Mouse (Mus musculus): Measurements from ENCODE around the gene Pakap. TPM values are rescaled to one million over a fixed set of nuclear protein-coding genes. Genes with fewer than 3 reads are reported as not detected.

Gene Pakap
- polyA plus RNA-seq, 1 experiment from 2014 or later: 21.1 TPM

DNA sequence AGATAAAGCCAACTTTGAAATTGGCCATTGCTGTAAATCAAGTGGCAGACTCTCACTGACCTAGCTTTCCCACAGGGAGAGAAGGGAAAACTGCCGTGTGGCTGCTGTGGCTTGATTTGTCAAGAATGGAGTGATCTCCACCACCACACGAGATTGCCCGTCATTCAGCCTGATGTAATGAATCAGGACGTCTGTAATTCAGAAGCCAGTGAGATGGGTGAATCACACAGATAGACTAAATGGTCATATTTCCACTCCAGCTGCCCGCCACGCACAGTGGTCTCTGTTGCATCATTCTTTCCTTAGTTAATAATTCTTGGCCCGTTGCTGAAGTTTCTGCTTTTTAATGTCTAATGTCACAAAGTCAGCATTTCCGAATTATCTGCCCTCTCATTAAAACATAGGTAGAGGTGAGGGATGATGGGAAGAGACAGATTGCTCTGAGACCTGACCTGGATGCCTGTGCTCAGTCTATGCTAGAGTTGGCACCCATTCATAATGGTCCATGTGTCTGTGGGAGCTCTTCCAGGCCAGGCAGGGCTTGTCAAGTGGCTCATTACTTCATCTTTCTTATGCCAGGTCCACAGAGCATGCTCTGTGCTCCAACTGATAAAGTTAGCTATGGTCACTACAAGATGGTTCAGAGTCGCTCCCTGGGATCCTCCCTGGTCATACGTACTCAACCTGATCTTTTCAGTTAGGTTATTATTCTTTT, 34.1 kb downstream of the Pakap start:
- Histone ChIP-seq H3K4me1 (replicated peaks; ENCODE audit: control insufficient read depth, insufficient read depth, low read length) (no peaks in the 10 kb centered on the region), H3K27me3 (ENCODE audit: control insufficient read depth, insufficient read depth, low read length) (no peaks in the 10 kb centered on the region), H3K4me2 (ENCODE audit: low read depth, low read length, severe bottlenecking) (no peak overlapping the region), H3K9me3 (ENCODE audit: control insufficient read depth, low read length) (no peaks in the 10 kb centered on the region), H3K27ac (ENCODE audit: low read depth, low read length) (no peak overlapping the region), H3K36me3 (ENCODE audit: control insufficient read depth, insufficient read depth, low read length) (no peaks in the 10 kb centered on the region), H3K9ac (ENCODE audit: low read length) (no peak overlapping the region), H3K4me3 (ENCODE audit: low read depth, low read length) (no peak overlapping the region)
- ATAC-seq (replicated peaks; ENCODE audit: low FRiP score) (no peak), DNase-seq (ENCODE audit: low spot score) (no peak)
- 90% methylated on average over 10 of the region's 10 CpGs for WGBS

DNA sequence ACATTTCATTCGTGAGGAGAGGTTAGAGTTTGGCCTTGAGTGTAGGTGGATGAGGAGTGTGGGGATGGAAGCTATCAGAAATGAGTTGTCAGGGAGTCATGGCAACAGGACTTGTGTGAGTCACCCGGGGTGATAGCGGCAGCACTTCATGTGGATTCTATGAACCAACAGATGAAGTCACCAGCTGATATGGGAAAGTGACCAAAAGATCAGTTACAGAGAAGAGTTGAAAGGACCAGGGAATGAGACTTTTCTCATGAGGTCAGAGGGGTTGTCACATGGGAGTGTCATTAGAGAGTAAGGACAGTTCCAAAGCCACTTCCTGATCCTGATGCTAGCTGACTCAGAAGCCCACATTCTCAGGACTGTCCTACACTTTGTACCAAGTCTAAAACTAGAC, 38.3 kb downstream of the Pakap start:
- H3K9ac ChIP-seq (ENCODE audit: low read length): no peak overlapping the region
- H3K4me3 ChIP-seq (ENCODE audit: low read depth, low read length): no peak overlapping the region
- no peaks in the 10 kb centered on the region for H3K4me1 ChIP-seq (replicated peaks; ENCODE audit: control insufficient read depth, insufficient read depth, low read length)
- H3K36me3 ChIP-seq (ENCODE audit: control insufficient read depth, insufficient read depth, low read length): no peaks in the 10 kb centered on the region
- DNase-seq (ENCODE audit: low spot score) (no peak), ATAC-seq (replicated peaks; ENCODE audit: low FRiP score) (no peak)
- H3K4me2 ChIP-seq (ENCODE audit: low read depth, low read length, severe bottlenecking): no peak overlapping the region
- no peak overlapping the region for H3K27ac ChIP-seq (ENCODE audit: low read depth, low read length)
- no peaks in the 10 kb centered on the region for H3K9me3 ChIP-seq (ENCODE audit: control insufficient read depth, low read length)
- WGBS: 86% methylated on average over 3 of the region's 3 CpGs
- no peaks in the 10 kb centered on the region for H3K27me3 ChIP-seq (ENCODE audit: control insufficient read depth, insufficient read depth, low read length)

DNA sequence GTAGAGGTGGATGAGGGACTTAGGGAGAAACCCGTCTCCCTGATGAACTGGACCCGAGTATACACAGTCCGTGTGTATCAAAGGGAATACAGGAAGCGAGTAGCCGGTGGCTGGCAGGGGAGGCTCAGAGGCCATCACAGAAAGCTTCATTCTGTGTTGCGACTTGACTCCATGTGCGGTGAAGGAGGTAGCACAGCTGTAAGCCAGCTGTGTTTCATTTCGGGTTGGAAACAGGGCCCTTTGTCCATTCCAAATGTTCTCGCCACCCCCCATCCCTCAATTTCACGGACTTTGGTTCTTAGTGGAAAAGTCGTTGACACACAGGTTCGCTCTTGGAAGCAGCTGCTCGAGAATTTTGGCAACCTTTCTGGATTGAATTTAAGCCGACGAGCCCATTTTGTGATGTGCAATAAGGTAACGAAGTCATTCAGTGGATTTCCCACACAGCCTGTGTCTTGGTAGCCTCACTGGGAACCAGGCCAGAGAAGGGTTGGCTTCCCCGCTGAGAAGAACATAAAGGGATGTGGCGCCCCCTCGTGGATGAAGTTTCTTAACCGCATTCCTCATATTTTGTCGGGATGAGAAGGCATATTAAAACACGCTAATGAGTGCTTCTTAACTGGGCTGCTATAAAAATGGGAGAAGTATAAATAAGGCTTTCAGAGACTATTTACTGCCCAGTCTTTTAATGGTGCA, 39.4 kb downstream of the Pakap start:
- Histone ChIP-seq H3K4me1 (replicated peaks; ENCODE audit: control insufficient read depth, insufficient read depth, low read length) (0 out of 2 replicates have a peak, but pooled peaks cover 2% of the 10 kb centered on the region), H3K36me3 (ENCODE audit: control insufficient read depth, insufficient read depth, low read length) (no peaks in the 10 kb centered on the region), H3K9ac (ENCODE audit: low read length) (no peak overlapping the region), H3K4me2 (ENCODE audit: low read depth, low read length, severe bottlenecking) (no peak overlapping the region), H3K9me3 (ENCODE audit: control insufficient read depth, low read length) (no peaks in the 10 kb centered on the region), H3K27ac (ENCODE audit: low read depth, low read length) (no peak overlapping the region), H3K4me3 (ENCODE audit: low read depth, low read length) (no peak overlapping the region), H3K27me3 (ENCODE audit: control insufficient read depth, insufficient read depth, low read length) (no peaks in the 10 kb centered on the region)
- ATAC-seq (replicated peaks; ENCODE audit: low FRiP score): 0 out of 2 replicates have a peak, but pooled peaks have one; percentile 30
- 49% methylated on average over 22 of the region's 22 CpGs for WGBS
- DNase-seq (ENCODE audit: low spot score): peak; percentile 90

DNA sequence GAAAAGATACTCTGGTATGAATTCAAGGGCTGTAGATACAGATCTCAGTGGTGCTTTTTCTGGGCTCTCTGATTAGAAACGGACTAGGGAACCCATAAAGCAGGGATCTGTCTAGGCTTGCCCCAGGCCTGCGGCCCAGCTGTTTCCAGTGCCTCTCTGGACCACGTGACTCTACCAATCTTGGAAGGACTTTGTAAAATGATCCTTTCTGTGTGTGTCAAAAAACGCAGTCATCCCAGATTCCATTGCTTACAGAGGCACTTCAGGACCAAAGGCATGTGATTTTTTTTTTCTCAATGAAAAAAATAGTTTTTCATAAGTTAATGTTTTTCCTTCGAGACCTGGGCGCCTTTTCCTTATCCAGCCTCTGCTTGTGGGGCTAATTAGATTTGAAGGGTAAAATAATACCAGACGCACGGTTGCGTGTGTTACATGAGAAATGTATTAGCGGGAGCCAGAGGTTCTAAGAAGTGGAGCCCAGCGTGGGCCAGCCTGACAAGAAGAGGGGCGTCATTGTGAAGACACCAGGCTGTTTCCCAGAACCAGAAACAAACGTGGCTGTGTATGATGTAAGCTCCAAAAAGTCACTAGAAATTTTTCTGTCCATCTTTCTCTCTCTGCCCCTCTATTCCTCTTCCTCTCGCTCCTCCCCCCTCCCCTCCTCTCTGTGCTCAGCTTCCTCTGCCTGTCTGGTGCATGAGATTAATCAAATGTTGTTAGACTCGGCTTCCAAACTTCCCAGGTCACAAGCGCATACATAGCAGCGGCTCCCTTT, 43.5 kb downstream of the Pakap start:
- no peak overlapping the region for H3K9ac ChIP-seq (ENCODE audit: low read length)
- no peak for DNase-seq (ENCODE audit: low spot score)
- no peak overlapping the region for H3K4me2 ChIP-seq (ENCODE audit: low read depth, low read length, severe bottlenecking)
- H3K4me1 ChIP-seq (replicated peaks; ENCODE audit: control insufficient read depth, insufficient read depth, low read length): 0 out of 2 replicates have a peak, but pooled peaks cover 2% of the 10 kb centered on the region
- H3K27ac ChIP-seq (ENCODE audit: low read depth, low read length): 0 out of 2 replicates have a peak overlapping the region, but pooled peaks have one; percentile 2
- WGBS: 60% methylated on average over 17 of the region's 17 CpGs
- H3K4me3 ChIP-seq (ENCODE audit: low read depth, low read length): no peak overlapping the region
- H3K9me3 ChIP-seq (ENCODE audit: control insufficient read depth, low read length): no peaks in the 10 kb centered on the region
- no peaks in the 10 kb centered on the region for H3K27me3 ChIP-seq (ENCODE audit: control insufficient read depth, insufficient read depth, low read length)
- no peak for ATAC-seq (replicated peaks; ENCODE audit: low FRiP score)
- no peaks in the 10 kb centered on the region for H3K36me3 ChIP-seq (ENCODE audit: control insufficient read depth, insufficient read depth, low read length)

DNA sequence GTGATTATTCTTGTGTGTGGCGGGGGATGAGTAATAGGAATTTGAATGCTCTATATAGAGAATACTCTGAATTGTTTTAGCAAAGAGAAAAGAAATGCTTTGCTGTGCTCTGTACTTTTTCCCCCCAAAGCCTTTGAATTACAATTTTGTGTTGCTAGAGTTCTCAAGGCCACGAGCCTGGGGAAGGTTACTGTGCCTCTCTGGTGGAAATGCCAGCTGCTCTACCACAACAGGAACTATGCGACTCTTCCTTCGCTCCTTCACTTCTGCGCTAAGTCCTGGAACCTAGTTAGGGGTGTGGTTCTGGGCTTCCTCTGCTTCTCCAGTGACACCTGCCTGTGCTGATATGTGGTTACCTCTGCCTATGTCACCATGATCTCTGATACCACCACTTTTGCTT, 44.7 kb downstream of the Pakap start:
- Histone ChIP-seq H3K4me3 (ENCODE audit: low read depth, low read length) (no peak overlapping the region), H3K9ac (ENCODE audit: low read length) (no peak overlapping the region), H3K4me1 (replicated peaks; ENCODE audit: control insufficient read depth, insufficient read depth, low read length) (0 out of 2 replicates have a peak, but pooled peaks cover 2% of the 10 kb centered on the region), H3K27me3 (ENCODE audit: control insufficient read depth, insufficient read depth, low read length) (no peaks in the 10 kb centered on the region), H3K4me2 (ENCODE audit: low read depth, low read length, severe bottlenecking) (no peak overlapping the region), H3K9me3 (ENCODE audit: control insufficient read depth, low read length) (no peaks in the 10 kb centered on the region), H3K27ac (ENCODE audit: low read depth, low read length) (no peak overlapping the region), H3K36me3 (ENCODE audit: control insufficient read depth, insufficient read depth, low read length) (no peaks in the 10 kb centered on the region)
- DNase-seq (ENCODE audit: low spot score): no peak
- no peak for ATAC-seq (replicated peaks; ENCODE audit: low FRiP score)
- WGBS: 92% methylated on average over 5 of the region's 5 CpGs

- DNase-seq (ENCODE audit: low spot score) (no peak), ATAC-seq (replicated peaks; ENCODE audit: low FRiP score) (no peak)
- 90% methylated on average over 4 of the region's 4 CpGs for WGBS
- Histone ChIP-seq H3K4me3 (ENCODE audit: low read depth, low read length) (no peak overlapping the region), H3K4me1 (replicated peaks; ENCODE audit: control insufficient read depth, insufficient read depth, low read length) (0 out of 2 replicates have a peak, but pooled peaks cover 2% of the 10 kb centered on the region), H3K4me2 (ENCODE audit: low read depth, low read length, severe bottlenecking) (no peak overlapping the region), H3K9ac (ENCODE audit: low read length) (no peak overlapping the region), H3K27ac (ENCODE audit: low read depth, low read length) (no peak overlapping the region), H3K9me3 (ENCODE audit: control insufficient read depth, low read length) (no peaks in the 10 kb centered on the region), H3K27me3 (ENCODE audit: control insufficient read depth, insufficient read depth, low read length) (no peaks in the 10 kb centered on the region), H3K36me3 (ENCODE audit: control insufficient read depth, insufficient read depth, low read length) (no peaks in the 10 kb centered on the region)
Measured at GRCm38 (mm10) chr4:57614686-57615085, 46.7 kb downstream of the Pakap start.

DNA sequence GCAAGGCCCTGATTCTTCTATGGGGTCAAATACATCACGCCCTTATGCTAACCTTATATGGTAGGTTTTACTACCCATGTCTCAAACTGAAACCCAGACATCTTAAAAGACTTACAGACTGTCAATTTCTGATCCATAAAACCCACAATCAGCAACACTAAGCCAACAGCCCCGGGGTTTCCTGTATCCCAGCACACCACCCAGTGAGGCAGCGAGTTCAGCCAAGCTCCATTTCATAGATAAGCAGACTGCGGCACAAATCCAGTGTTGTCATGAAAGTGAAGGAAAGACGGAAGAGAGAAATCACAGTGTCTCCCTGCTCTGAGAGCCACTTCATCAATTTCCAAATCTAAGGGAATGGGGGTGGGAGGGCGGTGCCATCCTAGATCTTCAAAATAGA, 50.8 kb downstream of the Pakap start:
- peak; percentile 31 for DNase-seq (ENCODE audit: low spot score)
- ATAC-seq (replicated peaks; ENCODE audit: low FRiP score): no peak
- WGBS: 86% methylated on average over 6 of the region's 6 CpGs
- Histone ChIP-seq H3K4me1 (replicated peaks; ENCODE audit: control insufficient read depth, insufficient read depth, low read length) (no peaks in the 10 kb centered on the region), H3K9me3 (ENCODE audit: control insufficient read depth, low read length) (no peaks in the 10 kb centered on the region), H3K4me3 (ENCODE audit: low read depth, low read length) (no peak overlapping the region), H3K27ac (ENCODE audit: low read depth, low read length) (no peak overlapping the region), H3K27me3 (ENCODE audit: control insufficient read depth, insufficient read depth, low read length) (no peaks in the 10 kb centered on the region), H3K4me2 (ENCODE audit: low read depth, low read length, severe bottlenecking) (no peak overlapping the region), H3K9ac (ENCODE audit: low read length) (no peak overlapping the region), H3K36me3 (ENCODE audit: control insufficient read depth, insufficient read depth, low read length) (no peaks in the 10 kb centered on the region)

- Histone ChIP-seq H3K4me1 (replicated peaks; ENCODE audit: control insufficient read depth, insufficient read depth, low read length) (no peaks in the 10 kb centered on the region), H3K9me3 (ENCODE audit: control insufficient read depth, low read length) (no peaks in the 10 kb centered on the region), H3K4me3 (ENCODE audit: low read depth, low read length) (no peak overlapping the region), H3K27ac (ENCODE audit: low read depth, low read length) (no peak overlapping the region), H3K27me3 (ENCODE audit: control insufficient read depth, insufficient read depth, low read length) (no peaks in the 10 kb centered on the region), H3K36me3 (ENCODE audit: control insufficient read depth, insufficient read depth, low read length) (no peaks in the 10 kb centered on the region), H3K4me2 (ENCODE audit: low read depth, low read length, severe bottlenecking) (no peak overlapping the region), H3K9ac (ENCODE audit: low read length) (no peak overlapping the region)
- DNase-seq (ENCODE audit: low spot score): no peak
- WGBS: 89% methylated on average over 7 of the region's 7 CpGs
- ATAC-seq (replicated peaks; ENCODE audit: low FRiP score): no peak
Measured at GRCm38 (mm10) chr4:57622816-57623215, 54.8 kb downstream of the Pakap start.
